Mouse (Mus musculus): ENCODE results near the gene Rfc2. TPM values are rescaled to one million over a fixed set of nuclear protein-coding genes. Genes with fewer than 3 reads are reported as not detected.
A peak's percentile ranks its signal among the peaks of the same experiment; 100 is the strongest.

Rfc2 gene
- total and polyA plus RNA-seq, 3 experiments: 222 to 283 (median 237) TPM

DNA sequence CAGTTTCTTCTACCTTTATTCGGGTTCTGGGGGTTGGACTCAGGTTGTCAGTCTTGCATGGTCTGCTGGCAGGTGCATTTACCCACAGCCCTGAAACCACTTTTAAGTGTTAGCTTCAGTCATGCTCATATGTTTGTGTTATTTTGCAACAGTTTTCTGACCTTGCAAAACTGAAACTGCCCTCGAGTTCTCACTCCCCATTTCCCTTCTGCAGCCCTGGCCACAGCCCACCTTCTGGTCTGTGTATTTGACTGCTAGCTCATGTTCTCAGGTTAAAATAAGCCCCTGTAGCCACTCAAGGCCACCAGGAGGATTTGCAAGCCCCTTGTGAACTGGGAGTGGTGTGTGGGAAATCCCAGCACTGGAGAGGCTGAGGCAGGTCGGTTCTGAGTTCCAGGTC, 8.7 kb downstream of the Rfc2 start:
- no peaks in the 10 kb centered on the region for H3K9me3 ChIP-seq (replicated peaks; ENCODE audit: low read length)
- no peak overlapping the region for H3K4me2 ChIP-seq (ENCODE audit: insufficient read depth, low read depth, poor library complexity, severe bottlenecking)
- DNase-seq (ENCODE audit: extremely low read depth): no peak
- in situ Hi-C loops (cut with MboI; ENCODE audit: low pct_ligation_motif_present, low pct_unique_long_range_greater_than_20kb, low sequenced_read_pairs): no loop called here
- dilution Hi-C loops (cut with MboI; ENCODE audit: extremely low pct_ligation_motif_present, extremely low pct_unique_long_range_greater_than_20kb, low sequenced_read_pairs): no loop called here
- H3K27ac ChIP-seq (ENCODE audit: insufficient read depth, low read depth): 0 out of 2 replicates have a peak overlapping the region, but pooled peaks have one; percentile 4
- peaks cover 2 to 24% of the 10 kb centered on the region in 2 experiments; a peak in 2 of 4 replicates for H3K4me1 ChIP-seq (ENCODE audit: control insufficient read depth in 1 of 2, insufficient read depth in 2 of 2)
- no peak overlapping the region for H3K4me3 ChIP-seq (replicated peaks in 1 of 3; ENCODE audit: low read depth in 2 of 3, low read length in 2 of 3, poor library complexity in 1 of 3)
- H3K27me3 ChIP-seq (replicated peaks): no peaks in the 10 kb centered on the region
- TF ChIP-seq IRF4 (IDR thresholded peaks at IDR 0.05; ENCODE audit: low read depth, low read length) (peak; percentile 58; the same call in 1 of the 2 replicates), TCF12 (IDR thresholded peaks at IDR 0.05; ENCODE audit: low read depth, low read length) (peak; percentile 40; the same call in 1 of the 2 replicates), CHD1 (IDR thresholded peaks at IDR 0.05; ENCODE audit: low read depth, low read length) (no peak)
- peaks cover 21% of the 10 kb centered on the region for H3K79me2 ChIP-seq (replicated peaks; ENCODE audit: control insufficient read depth, extremely low read depth, insufficient read depth, poor library complexity, severe bottlenecking)
- peaks cover 62 to 83% of the 10 kb centered on the region in 2 experiments for H3K36me3 ChIP-seq (replicated peaks in 1 of 2; ENCODE audit: control insufficient read depth in 1 of 2, insufficient read depth in 1 of 2, low read length in 1 of 2)
- no peak overlapping the region for H3K9ac ChIP-seq (ENCODE audit: insufficient read depth, low read depth)

DNA sequence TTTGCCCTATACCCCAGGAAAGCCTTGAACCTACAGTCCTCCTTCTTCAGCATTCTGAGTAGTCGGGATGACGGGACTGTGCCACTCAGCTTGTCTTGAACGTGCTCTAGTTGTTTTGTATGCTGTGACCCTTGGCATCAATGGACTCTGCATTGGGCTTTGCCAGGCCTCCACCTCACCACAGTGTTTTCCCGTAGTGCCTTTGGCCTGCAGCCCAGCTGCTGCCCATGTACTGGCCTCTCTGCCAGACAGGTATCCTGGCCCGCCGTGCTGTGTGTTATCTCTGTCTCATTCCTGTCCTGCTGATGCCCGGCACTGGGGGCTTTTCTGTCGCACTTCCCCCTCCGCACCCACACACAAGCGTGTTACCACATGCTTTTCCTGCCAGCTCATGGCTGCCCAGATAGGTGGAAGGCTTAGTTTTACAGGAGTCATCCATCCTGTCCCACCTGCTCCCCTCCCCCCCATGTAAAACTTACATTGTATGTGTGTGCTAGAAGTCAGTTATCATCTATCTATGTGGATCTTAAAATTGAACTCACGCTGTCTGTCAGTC, 10.9 kb downstream of the Rfc2 start:
- no peak for TF ChIP-seq HCFC1 (IDR thresholded peaks at IDR 0.05; ENCODE audit: low read depth, low read length)
- TF ChIP-seq RAD21 (IDR thresholded peaks at IDR 0.05; ENCODE audit: low read depth, low read length): no peak
- TF ChIP-seq TCF12 (IDR thresholded peaks at IDR 0.05; ENCODE audit: low read depth, low read length): no peak
- no peak for TF ChIP-seq CHD1 (IDR thresholded peaks at IDR 0.05; ENCODE audit: low read depth, low read length)
- no peak for TF ChIP-seq E2F4 (IDR thresholded peaks at IDR 0.05; ENCODE audit: insufficient replicate concordance, low read depth, low read length)
- TF ChIP-seq IRF4 (IDR thresholded peaks at IDR 0.05; ENCODE audit: low read depth, low read length): no peak
- no peak for TF ChIP-seq MAFK (IDR thresholded peaks at IDR 0.05; ENCODE audit: insufficient replicate concordance, low read length)
- TF ChIP-seq JUND (conservative IDR thresholded peaks at IDR 0.05; ENCODE audit: low read depth, low read length): no peak
- TF ChIP-seq ZC3H11A (IDR thresholded peaks at IDR 0.05; ENCODE audit: low read depth, low read length): no peak
- TF ChIP-seq BHLHE40 (IDR thresholded peaks at IDR 0.05; ENCODE audit: low read depth, low read length): no peak
- TF ChIP-seq GABPA (IDR thresholded peaks at IDR 0.05; ENCODE audit: insufficient replicate concordance, low read depth, low read length): no peak
- no peak for TF ChIP-seq USF1 (IDR thresholded peaks at IDR 0.05; ENCODE audit: low read depth, low read length)
- Histone ChIP-seq H3K9me3 (replicated peaks; ENCODE audit: low read length) (no peaks in the 10 kb centered on the region), H3K27me3 (replicated peaks) (no peaks in the 10 kb centered on the region), H3K4me3 (replicated peaks in 1 of 3; ENCODE audit: low read depth in 2 of 3, low read length in 2 of 3, poor library complexity in 1 of 3) (no peak overlapping the region), H3K79me2 (replicated peaks; ENCODE audit: control insufficient read depth, extremely low read depth, insufficient read depth, poor library complexity, severe bottlenecking) (no peaks in the 10 kb centered on the region), H3K4me2 (ENCODE audit: insufficient read depth, low read depth, poor library complexity, severe bottlenecking) (no peak overlapping the region), H3K9ac (ENCODE audit: insufficient read depth, low read depth) (no peak overlapping the region), H3K36me3 (replicated peaks in 1 of 2; ENCODE audit: control insufficient read depth in 1 of 2, insufficient read depth in 1 of 2, low read length in 1 of 2) (peaks cover 75 to 85% of the 10 kb centered on the region in 2 experiments), H3K27ac (ENCODE audit: insufficient read depth, low read depth) (no peak overlapping the region), H3K4me1 (ENCODE audit: control insufficient read depth in 1 of 2, insufficient read depth in 2 of 2) (peaks cover 2 to 13% of the 10 kb centered on the region in 2 experiments; a peak in 1 of 4 replicates)
- in situ Hi-C loops (cut with MboI; ENCODE audit: low pct_ligation_motif_present, low pct_unique_long_range_greater_than_20kb, low sequenced_read_pairs): no loop called here
- DNase-seq (ENCODE audit: extremely low read depth): no peak
- dilution Hi-C loops (cut with MboI; ENCODE audit: extremely low pct_ligation_motif_present, extremely low pct_unique_long_range_greater_than_20kb, low sequenced_read_pairs): no loop called here
